Comparison of ENCODE assay signal across 9 mouse cellular contexts in the genomic region with DNA sequence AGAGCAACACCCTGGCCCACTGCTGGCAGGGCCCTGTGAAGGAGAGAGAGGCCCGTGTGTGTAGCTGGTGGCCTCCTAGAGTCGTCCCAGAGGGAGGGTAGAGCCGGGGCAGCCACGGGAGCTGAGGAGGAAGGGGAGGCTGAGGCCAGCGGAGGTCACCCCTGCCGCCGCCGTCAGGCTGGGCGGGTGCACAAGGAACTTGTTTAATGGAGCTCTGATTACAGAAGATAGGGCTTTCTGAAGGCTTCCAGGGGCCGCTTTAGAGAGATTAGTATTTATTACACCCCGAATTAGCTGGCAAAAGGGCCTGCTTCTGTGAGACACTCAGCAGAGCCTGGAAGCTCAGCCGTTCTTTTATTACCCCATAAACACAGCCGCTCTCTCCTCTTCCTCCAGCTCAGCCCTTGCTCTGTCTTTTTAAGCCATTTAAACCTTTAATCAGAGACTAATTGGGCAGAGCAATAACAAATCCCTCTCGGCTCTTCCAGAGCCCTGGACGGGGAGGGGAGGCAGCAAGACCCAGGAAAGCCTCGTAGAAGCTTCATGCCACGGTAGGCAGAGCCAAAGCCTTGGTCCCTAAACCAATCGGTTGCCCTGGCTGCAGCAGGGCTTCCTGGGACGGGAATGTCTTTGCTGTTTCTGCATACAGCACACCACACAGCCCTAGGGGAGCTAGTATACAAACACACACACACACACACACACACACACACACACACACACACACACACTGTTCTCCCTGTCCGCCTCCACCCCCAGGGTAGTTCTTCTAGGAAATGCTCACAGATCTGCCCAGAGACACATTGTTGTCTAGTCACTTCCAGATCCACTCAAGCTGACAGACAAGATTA.
A peak's percentile ranks its signal among the peaks of the same experiment; 100 is the strongest.
DNase-seq lines count a peak whose midpoint lies in the region.
"Had no signal": no experiment of that assay in that cellular context is flagged by ENCODE, and none has a peak within 500 bp of the region (broad histone marks: within the 10 kb centered on the region; RNA-seq: fewer than 3 reads in every experiment).

No protein-coding gene starts in this region.

- WGBS in forebrain, embryonic 10.5 days = 6% methylated on average over 20 of the region's 20 CpGs

- H3K27ac ChIP-seq in forebrain, embryonic 10.5 days = peak overlapping the region; percentile 76

- peak overlapping the region; percentile 12; the same call in 1 of the 2 replicates for H3K4me3 ChIP-seq in forebrain, embryonic 10.5 days

- intact Hi-C loops in left cerebral cortex, postnatal 25 days (cut with DNase I) = no loop called here
- intact Hi-C loops in left cerebral cortex, postnatal 36 days (cut with DNase I) = no loop called here

- H3K9me3 ChIP-seq in forebrain, embryonic 10.5 days = 0 out of 2 replicates have a peak, but pooled peaks cover 5% of the 10 kb centered on the region

- no peaks in the 10 kb centered on the region for H3K36me3 ChIP-seq in forebrain, embryonic 10.5 days (replicated peaks)

- peaks cover 96% of the 10 kb centered on the region for H3K27me3 ChIP-seq in forebrain, embryonic 10.5 days (ENCODE audit: poor library complexity, severe bottlenecking)

- DNase-seq in left cerebral cortex, postnatal 25 days (ENCODE audit: low spot score in 2 of 2) = peak; percentile 7 to 14
- DNase-seq in left cerebral cortex, postnatal 36 days (ENCODE audit: low spot score in 2 of 2) = no peak
- peak; percentile 35 for DNase-seq in forebrain, embryonic 10.5 days (ENCODE audit: extremely low spot score, low spot score)
- peak; percentile 69 for DNase-seq in kidney, postnatal 10 days
- DNase-seq in retina, embryonic 14.5 days (ENCODE audit: low spot score) = peak; percentile 56
- DNase-seq in testis, postnatal 14 days (ENCODE audit: low spot score) = no peak
- DNase-seq in c-Kit-positive CD71-positive TER-119-positive erythroid progenitor cells, embryonic 14.5 days (ENCODE audit: low spot score) = no peak
- DNase-seq in adrenal gland, adult 18-20 months (ENCODE audit: low spot score in 2 of 2) = no peak
- DNase-seq: liver, postnatal 0 days had no signal

- H3K4me1 ChIP-seq in forebrain, embryonic 10.5 days = peaks cover 46% of the 10 kb centered on the region

Comparison
In these comparisons a context has a peak if more than half of its experiments do, and no peak if none do; other contexts are left out.
1. DNase-seq: peak in left cerebral cortex, postnatal 25 days (2 of 2), forebrain, embryonic 10.5 days (single experiment), kidney, postnatal 10 days (single experiment) and retina, embryonic 14.5 days (single experiment); none in left cerebral cortex, postnatal 36 days (0 of 2), testis, postnatal 14 days (single experiment), c-Kit-positive CD71-positive TER-119-positive erythroid progenitor cells, embryonic 14.5 days (single experiment) and adrenal gland, adult 18-20 months (0 of 2).